Mouse (Mus musculus) lung, adult 18-20 months (tissue): ENCODE measurements around the gene Ttn.

Experiments used
- DNase-seq, 2 experiments: peaks; one replicate each; pipeline ENCODE4 v3.0.0; 2022; ENCODE audit warnings: mixed read lengths in 2 of 2

The Ttn gene

DNA sequence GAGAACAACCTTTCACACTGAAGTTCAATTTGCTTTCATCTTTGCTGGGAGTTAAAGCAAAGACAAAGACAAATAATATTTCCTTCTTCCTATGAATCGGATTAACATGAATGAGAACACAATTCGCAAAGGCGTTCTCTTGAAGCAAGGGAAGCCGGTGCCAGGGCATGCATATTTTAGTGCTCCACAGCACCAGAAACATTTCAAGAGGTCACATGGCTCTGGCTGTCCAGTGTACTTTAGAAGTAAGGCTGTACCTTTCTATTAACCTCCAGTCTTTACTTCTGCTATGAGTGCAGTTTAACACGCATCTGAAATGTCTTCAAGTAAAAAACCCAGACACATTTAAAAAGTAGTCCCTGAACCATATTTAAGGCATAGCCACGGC is 20.3 kb downstream of the Ttn start:
- peak; percentile 33 to 37 for DNase-seq

DNA sequence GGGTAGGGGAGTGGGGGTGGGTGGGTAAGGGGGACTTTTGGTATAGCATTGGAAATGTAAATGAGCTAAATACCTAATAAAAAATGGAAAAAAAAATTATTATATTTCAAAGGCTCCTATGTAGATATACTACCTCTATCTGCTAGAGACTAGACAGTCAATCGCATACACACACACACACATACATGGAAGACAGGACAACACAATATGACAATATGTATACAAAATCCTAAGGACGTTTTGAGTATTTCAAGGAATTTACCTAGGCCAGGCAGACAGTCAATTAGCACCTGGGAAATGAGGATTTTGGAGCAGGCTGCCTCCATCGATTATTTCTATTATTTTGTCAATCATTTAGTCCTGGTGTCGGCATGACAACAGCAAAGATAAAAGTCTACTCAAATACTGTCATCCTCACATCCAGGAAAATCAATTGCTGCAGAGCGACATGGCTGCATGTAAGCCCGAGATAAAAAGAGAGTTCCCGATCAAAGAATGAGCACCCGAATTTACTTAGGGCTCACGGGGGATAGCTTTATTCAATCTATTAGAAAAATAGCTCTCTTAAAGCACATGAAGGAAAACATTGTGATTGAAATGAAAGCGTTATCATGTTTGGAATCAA is 20.8 kb downstream of the Ttn start:
- no peak for DNase-seq

DNA sequence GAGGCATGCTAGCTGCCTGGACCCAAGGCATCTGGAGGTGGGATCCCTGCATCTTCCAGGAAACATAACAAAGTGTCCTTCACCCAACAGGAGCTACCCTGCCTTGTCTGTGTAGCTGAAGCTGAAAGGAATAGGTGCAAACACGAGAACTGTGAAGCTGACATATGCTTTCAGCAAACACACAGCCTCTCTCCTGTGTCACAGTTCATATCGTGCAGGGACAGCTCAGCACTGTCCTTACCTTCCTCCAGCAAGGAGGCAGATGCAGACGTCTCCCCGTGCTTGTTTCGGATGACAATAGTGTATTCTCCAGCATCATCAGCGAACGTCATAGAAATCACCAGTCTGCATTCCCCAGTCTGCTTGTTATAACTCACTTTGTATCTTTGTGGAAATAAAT is 32.6 kb downstream of the Ttn start:
- no peak for DNase-seq

DNA sequence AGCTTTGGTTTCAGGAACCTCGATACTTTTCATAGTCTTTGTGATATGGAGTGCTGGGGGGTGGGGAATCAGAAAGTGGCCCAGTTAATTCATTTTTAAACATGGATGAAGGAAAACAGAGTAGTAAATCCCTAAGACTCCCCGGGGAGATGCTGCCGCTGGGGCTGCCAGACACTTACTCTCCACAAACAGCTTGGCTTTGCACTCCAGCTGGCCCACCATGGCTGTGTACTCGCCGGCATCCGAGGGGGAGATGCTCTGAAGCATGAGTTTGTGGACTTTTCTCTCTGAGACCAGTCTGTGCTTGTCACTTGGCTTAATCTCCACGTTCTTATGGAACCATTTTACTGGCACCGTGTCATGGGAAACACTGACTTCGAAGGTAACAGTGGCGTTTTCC is 43.8 kb downstream of the Ttn start:
- DNase-seq: no peak

DNA sequence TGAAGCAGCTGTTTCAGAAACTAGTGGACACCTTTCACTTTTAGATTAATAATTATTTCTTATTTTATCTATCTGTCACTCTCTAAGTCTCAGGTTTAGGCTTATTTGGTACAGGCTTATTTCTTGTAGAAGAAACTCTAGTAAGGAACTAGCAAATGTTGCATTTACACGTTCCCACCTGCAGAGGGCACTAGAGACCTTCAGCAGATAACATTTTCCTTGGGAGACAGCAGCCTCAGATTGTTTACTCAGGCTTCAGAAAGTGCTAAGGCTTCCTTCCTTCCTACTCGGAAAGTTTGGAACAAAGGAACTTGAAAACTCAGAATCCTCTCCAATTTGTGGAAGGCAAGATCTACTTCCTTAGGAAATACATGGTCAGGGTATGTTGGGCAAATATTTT is 52.6 kb downstream of the Ttn start:
- peak; percentile 60 to 66 for DNase-seq

DNA sequence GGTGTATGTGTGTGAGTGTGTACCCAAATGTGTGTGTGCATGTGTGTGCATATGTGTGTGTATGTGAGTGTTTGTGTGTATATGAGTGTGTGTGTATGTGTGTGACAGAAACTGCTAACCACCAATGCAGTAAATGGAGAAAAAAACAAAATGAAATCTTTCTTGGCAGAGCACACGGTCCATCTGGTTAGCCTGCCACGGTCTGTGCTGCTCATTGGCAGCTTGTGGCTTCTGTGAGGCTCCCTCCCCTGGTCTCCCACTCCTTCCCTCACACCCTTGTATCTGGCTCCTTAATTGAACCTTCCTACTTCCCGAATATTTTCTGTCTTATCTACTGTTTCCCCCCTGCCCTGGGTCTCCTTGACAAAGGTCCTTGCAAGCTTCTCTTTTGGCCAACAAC is 53.5 kb downstream of the Ttn start:
- no peak for DNase-seq

DNA sequence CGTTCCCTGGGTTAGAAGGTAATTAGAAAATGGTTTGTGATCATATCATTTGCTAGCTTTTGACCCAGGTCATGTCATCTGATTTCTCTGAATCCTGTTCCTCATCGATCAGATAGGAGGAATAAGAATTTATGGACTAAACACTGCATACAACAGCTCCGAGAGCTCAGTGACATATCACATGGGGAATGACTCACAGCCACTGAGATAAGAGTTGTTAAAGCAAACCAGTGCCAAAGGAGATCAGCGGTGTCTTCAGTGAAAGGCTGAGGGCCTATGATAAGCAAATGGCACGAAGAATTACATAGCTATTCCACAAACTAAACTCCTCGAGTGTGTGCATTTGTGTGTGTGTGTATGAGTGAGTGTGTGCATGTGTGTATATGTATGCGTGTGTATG is 54.0 kb downstream of the Ttn start:
- DNase-seq: no peak

DNA sequence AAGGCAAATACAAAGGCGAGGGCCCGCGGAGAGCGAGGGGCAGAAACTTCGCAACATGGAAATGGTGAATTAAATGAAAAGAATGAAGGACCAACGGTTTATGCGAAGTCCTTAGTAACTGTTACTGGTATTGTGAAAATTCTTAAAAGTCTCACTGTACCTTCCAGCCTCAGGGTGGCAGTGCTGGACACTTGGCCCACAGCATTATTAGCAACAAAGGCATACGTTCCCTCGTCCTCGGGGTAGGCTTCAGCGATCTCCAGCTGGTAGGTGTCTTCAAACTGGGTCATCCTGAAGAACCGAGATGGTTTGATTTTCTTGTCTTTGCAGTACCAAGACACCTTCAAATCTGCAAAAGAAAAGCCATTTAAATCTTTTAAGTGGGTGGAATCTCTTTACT is 55.4 kb downstream of the Ttn start:
- DNase-seq: no peak

DNA sequence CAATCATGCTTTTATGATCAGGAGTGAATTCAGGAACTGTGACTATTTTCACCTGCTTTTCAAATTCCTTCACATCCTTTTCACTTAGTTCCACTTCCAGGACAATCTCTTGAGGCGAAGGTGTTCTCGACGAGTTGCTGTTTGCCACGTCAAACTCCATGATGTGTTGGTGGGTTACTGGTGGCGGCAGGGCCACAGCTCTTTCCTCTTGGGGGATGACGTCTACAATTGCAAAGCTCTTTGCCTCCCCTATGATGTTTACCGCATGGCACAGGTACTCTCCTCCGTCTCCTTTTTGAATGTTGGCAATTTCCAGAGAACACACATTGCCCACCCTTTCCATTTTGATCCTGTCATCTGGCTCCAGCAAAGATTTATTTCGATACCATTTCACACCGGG is 67.4 kb downstream of the Ttn start:
- no peak for DNase-seq

DNA sequence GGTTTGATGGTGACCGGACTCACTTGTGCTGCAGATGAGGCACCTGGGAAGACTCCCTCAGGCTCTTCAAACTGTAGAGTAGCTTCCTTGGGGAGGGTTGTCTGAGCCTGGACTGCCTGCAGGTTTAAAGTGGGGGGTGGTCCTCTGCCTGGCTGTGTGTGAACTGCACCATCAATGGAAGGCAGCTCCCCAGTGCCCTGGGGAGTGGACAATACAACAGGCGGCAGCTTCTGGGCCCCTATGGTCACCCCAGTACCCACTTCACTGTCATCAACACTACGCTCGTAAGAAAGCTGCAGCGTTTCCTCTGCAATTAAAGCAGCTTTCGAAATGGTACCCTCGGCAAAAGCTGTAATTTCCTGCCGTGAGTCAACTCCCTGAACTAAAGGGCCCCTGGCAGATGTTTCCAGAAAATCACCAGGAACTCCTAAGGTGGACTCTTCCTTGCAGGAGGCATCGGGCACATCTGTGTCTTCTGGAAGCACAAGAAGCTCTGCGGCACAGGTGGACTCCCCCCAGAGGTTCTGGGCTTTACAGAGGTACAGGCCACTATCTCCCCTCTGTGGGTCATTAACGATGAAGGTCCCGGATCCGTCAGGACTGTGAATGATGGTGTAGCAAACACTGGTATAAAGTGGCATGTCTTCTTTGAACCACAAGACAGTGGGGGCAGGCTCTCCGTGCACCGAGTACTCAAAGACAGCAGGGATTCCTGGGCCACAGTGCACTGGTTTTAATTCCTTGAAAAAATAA is 73.5 kb downstream of the Ttn start:
- DNase-seq: no peak

DNA sequence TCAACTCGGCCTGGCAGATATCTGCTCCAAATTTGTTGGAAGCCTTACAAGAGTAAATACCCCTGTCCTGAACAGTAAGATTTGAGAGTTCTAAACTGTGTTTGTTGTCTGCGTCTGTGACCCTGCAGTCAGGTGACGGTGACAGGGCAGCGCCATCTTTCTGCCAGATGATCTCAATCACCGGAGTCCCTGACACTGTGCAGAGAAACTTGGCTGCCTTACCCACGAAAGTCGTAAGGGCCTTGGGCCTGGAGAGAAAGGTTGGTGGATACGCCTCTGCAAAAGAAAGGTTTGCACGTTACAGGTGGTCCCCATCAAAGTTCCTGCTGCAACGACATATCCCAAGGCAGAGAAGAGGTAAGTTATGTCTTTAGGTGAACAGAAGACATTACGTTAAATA is 79.0 kb downstream of the Ttn start:
- DNase-seq: no peak

DNA sequence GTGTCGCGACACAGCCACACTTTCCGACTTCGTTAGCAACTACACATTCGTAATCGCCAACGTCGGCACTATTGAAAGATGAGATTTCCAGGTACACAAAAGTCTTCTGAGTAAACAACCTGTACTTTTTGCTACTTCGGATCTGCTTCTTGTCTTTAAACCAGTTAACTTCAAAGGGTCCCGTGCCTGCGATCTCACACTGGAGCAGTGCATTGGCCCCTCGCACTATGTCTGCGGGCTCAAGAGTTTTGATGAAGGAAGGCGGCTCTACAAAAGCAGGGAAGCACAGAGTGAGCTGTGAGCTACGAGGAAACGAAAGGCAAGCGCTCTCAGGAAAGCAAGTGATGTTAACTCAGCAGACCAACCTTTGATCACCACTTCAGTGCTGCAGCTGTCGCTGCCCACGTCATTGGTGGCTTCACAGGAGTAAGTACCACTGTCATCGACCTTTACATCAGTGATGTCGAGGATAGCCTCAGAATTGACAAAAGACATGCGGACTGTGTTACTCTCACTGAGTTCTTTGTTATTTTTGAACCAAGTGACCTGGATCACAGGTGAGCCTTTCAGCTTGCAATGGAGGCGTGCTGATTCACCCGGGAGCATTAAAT is 80.8 kb downstream of the Ttn start:
- DNase-seq: no peak

DNA sequence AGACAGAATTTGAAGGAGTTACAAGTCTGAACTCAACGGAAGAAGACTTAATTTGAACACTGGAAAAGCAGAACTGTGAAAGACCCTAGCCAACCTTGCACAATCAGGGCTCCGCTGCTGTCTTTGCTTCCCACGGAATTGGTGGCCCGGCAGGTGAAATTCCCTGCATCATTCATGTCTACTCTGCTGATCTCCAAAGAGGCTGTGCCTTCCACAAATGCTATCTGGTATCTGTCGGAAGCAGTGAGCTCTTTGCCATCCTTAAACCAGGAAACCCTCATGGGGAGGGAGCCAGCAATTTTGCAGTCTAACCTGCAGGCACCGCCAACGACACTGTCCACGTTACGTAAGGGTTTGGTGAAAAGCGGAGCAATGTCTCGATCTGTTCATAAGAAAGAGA is 82.5 kb downstream of the Ttn start:
- no peak for DNase-seq

DNA sequence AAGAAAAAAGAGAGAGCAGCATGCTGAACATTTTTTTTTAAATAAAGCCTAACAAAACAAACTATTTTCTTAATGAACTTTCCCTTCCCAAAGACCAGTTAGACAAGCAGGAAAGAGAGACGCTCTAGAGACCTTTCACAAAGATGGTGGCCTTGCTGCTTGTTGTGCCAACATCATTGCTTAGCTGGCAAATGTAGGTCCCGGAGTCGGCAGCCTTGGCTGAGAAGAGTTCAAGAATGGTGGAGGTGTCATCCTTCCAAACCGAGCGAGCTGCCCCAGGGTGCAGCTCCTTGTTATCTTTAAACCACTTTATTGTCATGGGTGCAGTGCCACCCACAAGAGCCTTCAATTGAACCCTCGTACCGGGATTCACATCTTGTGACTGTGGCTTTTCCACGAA is 85.4 kb downstream of the Ttn start:
- no peak for DNase-seq

DNA sequence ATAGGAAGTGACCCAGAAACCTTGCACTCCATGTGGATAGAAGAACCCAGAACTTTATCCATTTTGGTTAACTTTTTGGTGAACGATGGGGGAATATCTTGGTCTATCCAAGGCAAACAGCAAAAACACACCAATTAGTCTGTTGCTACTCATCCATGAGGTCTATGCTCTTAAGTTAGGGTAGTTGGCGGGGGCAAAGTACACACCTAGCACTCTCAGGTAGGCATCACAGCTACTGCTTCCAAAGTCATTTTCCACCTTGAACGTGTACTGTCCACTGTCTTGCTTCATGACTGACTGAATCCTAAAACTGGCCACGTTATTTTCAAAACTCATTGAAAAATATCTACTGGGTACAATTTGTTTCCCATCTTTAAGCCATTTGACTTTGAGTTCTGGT is 87.0 kb downstream of the Ttn start:
- no peak for DNase-seq

DNA sequence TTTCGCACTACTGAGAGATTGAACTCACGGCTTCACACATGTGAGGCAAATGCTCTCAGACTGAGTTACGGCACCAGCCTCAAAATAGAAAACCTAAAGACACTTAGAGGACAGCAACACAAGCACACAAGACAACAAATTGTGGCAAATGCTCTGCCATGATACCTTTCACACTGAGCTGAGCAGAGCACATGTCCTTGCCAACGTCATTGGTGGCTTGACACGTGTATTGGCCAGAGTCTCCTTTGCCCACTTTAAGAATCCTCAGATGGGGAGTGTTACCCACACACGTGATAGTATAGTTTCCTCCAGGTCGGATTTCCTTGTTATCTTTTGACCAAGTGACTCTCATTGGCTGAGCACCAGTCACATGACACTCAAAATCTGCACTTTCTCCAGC is 93.6 kb downstream of the Ttn start:
- DNase-seq: no peak

DNA sequence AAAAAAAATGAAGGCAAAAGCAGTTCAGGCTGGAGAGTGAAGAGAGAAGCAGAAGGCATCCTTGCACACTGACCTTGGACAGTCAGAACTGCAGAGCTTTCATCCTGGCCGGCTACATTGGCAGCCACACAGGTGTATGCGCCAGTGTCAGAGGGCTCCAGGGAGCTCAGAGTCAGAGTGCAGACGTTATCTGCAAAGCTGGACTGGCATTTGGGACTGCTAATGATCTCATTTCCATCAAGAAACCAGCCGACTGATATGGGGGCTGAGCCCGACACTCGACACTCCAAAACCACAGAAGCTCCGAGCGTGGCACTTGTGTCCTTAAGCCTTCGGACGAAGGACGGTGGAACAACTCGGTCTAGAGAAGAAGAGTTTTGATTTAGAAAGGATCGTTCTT is 96.5 kb downstream of the Ttn start:
- DNase-seq: no peak

DNA sequence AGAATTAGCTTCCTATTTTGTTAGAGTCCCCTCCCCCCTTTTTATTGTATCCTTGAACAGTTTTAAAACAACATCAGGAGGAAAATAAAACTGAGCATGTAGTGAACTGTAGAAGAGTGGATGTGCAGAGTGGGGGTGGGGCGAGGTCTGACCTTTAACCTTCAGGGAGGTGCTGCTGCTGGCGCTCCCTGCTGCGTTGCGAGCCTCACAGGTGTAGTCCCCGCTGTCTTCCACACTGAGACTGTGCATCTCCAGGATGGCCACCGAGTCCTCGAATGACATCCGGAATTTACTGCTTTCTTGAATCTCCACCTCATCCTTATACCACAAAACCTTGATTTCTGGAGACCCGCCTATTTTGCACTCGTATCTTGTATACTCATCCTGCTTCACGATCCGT is 100.9 kb downstream of the Ttn start:
- DNase-seq: no peak

DNA sequence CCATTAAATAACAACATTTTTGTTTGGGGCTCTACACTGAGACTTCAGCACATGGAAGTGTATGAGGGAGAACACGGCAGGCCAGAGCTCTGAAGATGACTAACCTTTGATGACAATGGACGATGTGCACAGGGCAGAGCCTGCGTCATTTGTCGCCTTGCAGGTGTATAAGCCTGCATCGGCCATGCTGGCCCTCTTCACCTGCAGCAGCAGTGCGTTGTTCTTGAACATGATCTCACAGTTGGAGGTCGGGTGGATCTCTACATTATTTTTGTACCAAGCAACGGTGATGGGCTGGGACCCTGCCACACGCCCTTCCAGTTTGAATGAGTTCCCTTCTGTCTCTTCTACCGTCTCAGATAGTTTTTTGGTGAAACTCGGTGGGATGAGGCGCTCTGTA is 106.8 kb downstream of the Ttn start:
- DNase-seq: no peak

DNA sequence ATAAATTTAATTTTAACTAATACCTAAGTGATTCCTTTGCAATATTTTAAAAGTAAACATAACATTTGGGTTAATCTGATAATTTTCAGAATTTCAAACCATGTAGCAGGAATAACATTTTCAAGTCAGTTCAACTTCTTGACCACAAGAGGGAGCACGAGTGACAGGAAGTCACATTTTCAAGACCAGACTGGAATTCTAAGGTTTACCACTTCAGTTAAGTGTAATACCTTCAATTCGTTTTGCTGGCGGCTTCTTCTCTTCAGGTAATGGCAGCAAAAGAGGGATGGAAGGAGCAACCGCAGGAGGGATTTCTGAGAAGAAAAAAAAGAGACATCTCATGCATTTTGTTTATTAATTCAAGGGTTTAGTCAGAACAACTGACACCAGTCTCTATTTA is 115.4 kb downstream of the Ttn start:
- peak in 1 of 2 experiments; percentile 5 for DNase-seq

DNA sequence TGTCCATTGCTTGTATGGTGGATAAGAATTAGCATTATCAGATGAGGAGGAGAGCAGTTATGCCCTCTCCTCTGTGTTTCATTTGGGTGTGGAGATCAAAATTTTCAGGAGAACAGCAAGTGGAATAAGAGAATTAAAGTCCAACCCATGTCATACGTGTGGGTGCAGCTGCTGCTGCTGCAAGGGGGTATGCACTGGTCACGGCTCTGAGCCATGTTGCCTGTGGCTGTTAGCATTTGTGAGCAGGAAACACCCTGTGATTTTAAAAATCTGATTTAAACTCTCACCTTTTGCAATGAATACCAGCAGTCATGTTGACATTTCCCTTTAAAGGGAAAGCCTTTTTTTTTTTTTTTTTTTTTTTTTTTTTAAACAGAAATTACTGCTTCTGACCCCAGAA is 116.8 kb downstream of the Ttn start:
- DNase-seq: no peak

DNA sequence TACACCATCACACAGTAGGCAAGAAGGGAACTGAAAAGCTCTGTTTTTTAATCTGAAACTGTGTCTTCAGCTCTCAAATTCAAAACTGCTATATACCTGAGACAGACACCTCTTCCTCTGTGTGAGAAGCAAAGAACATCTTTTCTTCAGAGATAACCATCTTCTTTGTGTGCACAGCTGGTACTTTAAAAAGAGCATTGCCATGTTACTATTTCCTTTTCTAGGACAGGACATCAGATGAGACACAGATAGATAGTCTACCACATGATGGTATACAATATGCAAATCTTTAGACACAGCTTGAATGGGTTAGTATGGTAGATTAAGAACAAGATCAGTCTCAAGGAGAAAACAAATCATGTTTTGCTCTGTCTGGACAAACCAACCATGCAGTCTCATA is 121.0 kb downstream of the Ttn start:
- DNase-seq: no peak

DNA sequence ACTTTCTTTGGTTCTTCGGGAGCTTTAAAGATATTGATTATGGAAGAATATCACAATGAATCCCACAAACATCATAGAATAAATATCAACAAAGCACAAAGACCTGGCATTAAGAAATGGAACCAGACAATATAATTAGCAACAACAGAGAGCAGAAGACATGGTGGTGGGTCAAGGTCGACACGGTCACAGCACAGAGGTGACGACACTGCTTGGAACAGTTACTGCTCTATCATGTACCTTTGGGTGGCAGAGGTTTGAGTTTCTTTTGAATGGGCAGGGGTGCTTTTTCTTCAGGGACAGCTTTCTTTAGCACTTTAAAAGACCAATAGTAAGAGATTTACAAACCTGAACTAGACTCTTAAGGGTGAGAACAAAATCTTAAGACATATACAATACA is 132.3 kb downstream of the Ttn start:
- DNase-seq: no peak

DNA sequence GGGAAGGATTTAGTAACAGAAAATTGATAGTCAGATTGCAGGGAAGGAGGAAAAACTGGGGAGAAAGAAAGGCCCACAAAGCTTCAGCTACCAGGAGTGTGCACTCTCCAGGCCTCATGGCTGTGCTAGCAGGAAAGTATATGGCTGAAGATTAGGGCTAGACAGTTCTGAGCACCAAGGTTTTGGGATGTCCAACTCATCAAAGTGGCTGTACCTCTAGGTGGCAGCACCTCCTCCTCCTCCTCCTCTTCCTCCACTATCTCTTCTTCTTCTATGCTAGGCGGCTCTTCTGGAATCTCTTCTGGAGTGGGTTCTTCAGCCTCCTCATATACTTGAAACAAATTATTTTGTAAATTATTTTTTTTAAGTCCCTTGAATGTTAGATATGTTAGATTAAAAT is 139.2 kb downstream of the Ttn start:
- DNase-seq: no peak

DNA sequence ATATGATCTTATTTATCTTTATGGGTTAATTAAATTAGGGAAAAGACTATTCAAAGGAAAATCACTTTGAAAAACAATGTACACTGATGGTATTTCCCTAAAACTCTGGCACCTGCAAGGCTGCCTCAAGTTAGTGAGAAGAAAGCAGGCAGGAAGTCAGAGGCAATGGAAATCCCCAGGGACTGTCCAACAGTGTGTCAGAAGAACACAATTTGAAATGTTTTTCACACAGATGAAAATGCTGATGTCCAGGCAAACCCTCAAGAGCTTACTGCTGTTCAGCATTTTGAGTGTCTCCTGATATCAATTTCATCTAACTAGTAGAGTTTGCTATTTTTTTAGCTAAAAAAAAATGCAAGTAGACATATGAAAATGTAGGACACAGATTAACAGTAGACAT is 161.9 kb downstream of the Ttn start:
- DNase-seq: no peak
